Mouse (Mus musculus) embryonic facial prominence, embryonic 15.5 days (tissue): Measurements from ENCODE around the gene Tox2. TPM values are rescaled to one million over a fixed set of nuclear protein-coding genes. Genes with fewer than 3 reads are reported as not detected.

Experiments
- ATAC-seq: fragments of 200-750 bp; cut with Nextera tagmentation; 2 replicates; pipeline ENCODE4 v1.8.0; 2017; ENCODE audit warnings: low read depth, moderate TSS enrichment; ENCODE audit not compliant: insufficient number of reproducible peaks, low FRiP score, low TSS enrichment
- H3K27ac ChIP-seq: fragments of 300-500 bp; sonication (generic); replicated peaks from 2 replicates; pipeline ENCODE4 v1.5.1; 2015; ENCODE audit warnings: mild to moderate bottlenecking, inconsistent platforms
- H3K27me3 ChIP-seq: fragments of 300-500 bp; sonication (generic); 2 replicates; pipeline ENCODE4 v1.6.1; 2015; ENCODE audit warnings: inconsistent platforms
- H3K36me3 ChIP-seq: fragments of 300-500 bp; sonication (generic); 2 replicates; pipeline ENCODE4 v1.6.1; 2015; ENCODE audit warnings: mild to moderate bottlenecking, inconsistent platforms
- H3K4me1 ChIP-seq: fragments of 300-500 bp; sonication (generic); 2 replicates; pipeline ENCODE4 v1.6.1; 2015; ENCODE audit warnings: inconsistent platforms
- H3K4me2 ChIP-seq: fragments of 300-500 bp; sonication (generic); replicated peaks from 2 replicates; pipeline ENCODE4 v1.6.1; 2015; ENCODE audit warnings: mild to moderate bottlenecking, inconsistent platforms
- H3K4me3 ChIP-seq: fragments of 300-500 bp; sonication (generic); replicated peaks from 2 replicates; pipeline ENCODE4 v1.5.1; 2015; ENCODE audit warnings: mild to moderate bottlenecking, inconsistent platforms
- H3K9ac ChIP-seq: fragments of 300-500 bp; sonication (generic); 2 replicates; pipeline ENCODE4 v1.6.1; 2015; ENCODE audit warnings: inconsistent platforms
- H3K9me3 ChIP-seq: fragments of 300-500 bp; sonication (generic); replicated peaks from 2 replicates; pipeline ENCODE4 v1.6.1; 2016; ENCODE audit warnings: inconsistent platforms
- WGBS: fragments of 180-500 bp; shearing (Covaris S2); methylation state at CpG from one replicate; pipeline ENCODE4 v1.1.7; 2015; 5-methylcytosine and 5-hydroxymethylcytosine counted together
- polyA plus RNA-seq: library from polyadenylated mRNA; unstranded; fragments of >200 nt; fragmentation: Nextera tagmentation; extraction: Ambion mirVana; gene quantifications from 2 replicates; pipeline ENCODE4 v1.2.1, GENCODE M21; 2015

Tox2 gene
- polyA plus RNA-seq, 1 experiment from 2014 or later: 3.7 TPM

- Histone ChIP-seq H3K9me3 (no peaks in the 10 kb centered on the region), H3K4me3 (no peak overlapping the region), H3K27ac (no peak overlapping the region), H3K4me1 (peaks cover 14% of the 10 kb centered on the region), H3K9ac (no peak overlapping the region), H3K4me2 (no peak overlapping the region), H3K27me3 (no peaks in the 10 kb centered on the region), H3K36me3 (no peaks in the 10 kb centered on the region)
- 13% methylated on average over 3 of the region's 3 CpGs for WGBS
- no peak for ATAC-seq
These were observed 12.9 kb upstream of the Tox2 start for GRCm38 (mm10) chr2:163190004-163190441.

GRCm38 (mm10) chr2:163192485-163192884 is 10.4 kb upstream of the Tox2 start:
- no peak for ATAC-seq

GRCm38 (mm10) chr2:163194015-163194414 is 8.9 kb upstream of the Tox2 start:
- no peaks in the 10 kb centered on the region for H3K9me3 ChIP-seq
- 27% methylated on average over 2 of the region's 2 CpGs for WGBS

More at GRCm38 (mm10) chr2:163192485-163192884, 10.4 kb upstream of the Tox2 start:
- 65% methylated on average over 6 of the region's 6 CpGs for WGBS
- Histone ChIP-seq H3K9me3 (no peaks in the 10 kb centered on the region), H3K27ac (no peak overlapping the region), H3K27me3 (no peaks in the 10 kb centered on the region), H3K4me2 (no peak overlapping the region), H3K9ac (no peak overlapping the region), H3K36me3 (no peaks in the 10 kb centered on the region), H3K4me1 (peaks cover 21% of the 10 kb centered on the region), H3K4me3 (no peak overlapping the region)

GRCm38 (mm10) chr2:163194543-163194942 is 8.4 kb upstream of the Tox2 start:
- ATAC-seq: no peak
- no peaks in the 10 kb centered on the region for H3K27me3 ChIP-seq
- H3K4me3 ChIP-seq: no peak overlapping the region
- 53% methylated on average over 5 of the region's 5 CpGs for WGBS
- H3K9me3 ChIP-seq: no peaks in the 10 kb centered on the region
- H3K27ac ChIP-seq: no peak overlapping the region
- H3K4me2 ChIP-seq: no peak overlapping the region
- no peak overlapping the region for H3K9ac ChIP-seq
- no peaks in the 10 kb centered on the region for H3K36me3 ChIP-seq
- peaks cover 21% of the 10 kb centered on the region for H3K4me1 ChIP-seq

More at GRCm38 (mm10) chr2:163194015-163194414, 8.9 kb upstream of the Tox2 start:
- no peaks in the 10 kb centered on the region for H3K27me3 ChIP-seq
- no peak overlapping the region for H3K4me2 ChIP-seq
- no peak overlapping the region for H3K4me3 ChIP-seq
- ATAC-seq: peak; percentile 64
- peaks cover 21% of the 10 kb centered on the region for H3K4me1 ChIP-seq
- no peak overlapping the region for H3K9ac ChIP-seq
- no peak overlapping the region for H3K27ac ChIP-seq
- no peaks in the 10 kb centered on the region for H3K36me3 ChIP-seq

GRCm38 (mm10) chr2:163195106-163195833 is 7.7 kb upstream of the Tox2 start:
- H3K27ac ChIP-seq: no peak overlapping the region
- no peaks in the 10 kb centered on the region for H3K9me3 ChIP-seq
- peaks cover 21% of the 10 kb centered on the region for H3K4me1 ChIP-seq
- no peaks in the 10 kb centered on the region for H3K36me3 ChIP-seq
- WGBS: 39% methylated on average over 6 of the region's 6 CpGs
- H3K4me2 ChIP-seq: no peak overlapping the region
- H3K27me3 ChIP-seq: 0 out of 2 replicates have a peak, but pooled peaks cover 5% of the 10 kb centered on the region
- ATAC-seq: no peak
- no peak overlapping the region for H3K9ac ChIP-seq
- H3K4me3 ChIP-seq: no peak overlapping the region

GRCm38 (mm10) chr2:163195834-163196145 is 7.1 kb upstream of the Tox2 start:
- Histone ChIP-seq H3K9me3 (no peaks in the 10 kb centered on the region), H3K9ac (no peak overlapping the region), H3K4me3 (no peak overlapping the region), H3K4me2 (no peak overlapping the region), H3K27ac (no peak overlapping the region), H3K36me3 (no peaks in the 10 kb centered on the region), H3K27me3 (0 out of 2 replicates have a peak, but pooled peaks cover 5% of the 10 kb centered on the region), H3K4me1 (peaks cover 21% of the 10 kb centered on the region)
- ATAC-seq: no peak
- 29% methylated on average over 6 of the region's 6 CpGs for WGBS

GRCm38 (mm10) chr2:163201897-163202296 is 1.0 kb upstream of the Tox2 start:
- Histone ChIP-seq H3K9ac (no peak overlapping the region), H3K9me3 (no peaks in the 10 kb centered on the region), H3K4me1 (peaks cover 31% of the 10 kb centered on the region), H3K36me3 (no peaks in the 10 kb centered on the region), H3K27me3 (peaks cover 49% of the 10 kb centered on the region), H3K4me3 (no peak overlapping the region), H3K4me2 (peak overlapping the region; percentile 95; the same call in 1 of the 2 replicates), H3K27ac (no peak overlapping the region)
- ATAC-seq: no peak
- 59% methylated on average over 8 of the region's 8 CpGs for WGBS

GRCm38 (mm10) chr2:163202553-163202883 is 407 bp upstream of the Tox2 start:
- Histone ChIP-seq H3K27me3 (peaks cover 52% of the 10 kb centered on the region), H3K4me3 (peak overlapping the region; percentile 52), H3K4me1 (peaks cover 31% of the 10 kb centered on the region), H3K27ac (no peak overlapping the region), H3K4me2 (peak overlapping the region; percentile 95), H3K36me3 (no peaks in the 10 kb centered on the region), H3K9ac (no peak overlapping the region), H3K9me3 (0 out of 2 replicates have a peak, but pooled peaks cover 3% of the 10 kb centered on the region)
- 4% methylated on average over 4 of the region's 4 CpGs for WGBS
- no peak for ATAC-seq

GRCm38 (mm10) chr2:163203635-163204547 is 966 bp downstream of the Tox2 start:
- Histone ChIP-seq H3K4me2 (peak overlapping the region; percentile 95), H3K4me1 (peaks cover 31% of the 10 kb centered on the region), H3K9ac (peak overlapping the region; percentile 31; the same call in 1 of the 2 replicates), H3K36me3 (no peaks in the 10 kb centered on the region), H3K27ac (no peak overlapping the region), H3K9me3 (0 out of 2 replicates have a peak, but pooled peaks cover 3% of the 10 kb centered on the region), H3K27me3 (peaks cover 53% of the 10 kb centered on the region), H3K4me3 (peak overlapping the region; percentile 52)
- no peak for ATAC-seq
- WGBS: 2% methylated on average over 75 of the region's 75 CpGs

- Histone ChIP-seq H3K4me2 (peak overlapping the region; percentile 95), H3K27me3 (peaks cover 53% of the 10 kb centered on the region), H3K4me3 (peak overlapping the region; percentile 52), H3K27ac (no peak overlapping the region), H3K36me3 (no peaks in the 10 kb centered on the region), H3K9ac (peak overlapping the region; percentile 31; the same call in 1 of the 2 replicates), H3K4me1 (peaks cover 34% of the 10 kb centered on the region), H3K9me3 (0 out of 2 replicates have a peak, but pooled peaks cover 3% of the 10 kb centered on the region)
- no peak for ATAC-seq
- 2% methylated on average over 42 of the region's 45 CpGs for WGBS
These were observed 1.8 kb downstream of the Tox2 start for GRCm38 (mm10) chr2:163204548-163205261.

GRCm38 (mm10) chr2:163205262-163205647 is 2.3 kb downstream of the Tox2 start:
- ATAC-seq: no peak
- Histone ChIP-seq H3K4me2 (peak overlapping the region; percentile 95; the same call in 1 of the 2 replicates), H3K9ac (no peak overlapping the region), H3K27me3 (peaks cover 48% of the 10 kb centered on the region), H3K4me3 (peak overlapping the region; percentile 52; the same call in 1 of the 2 replicates), H3K9me3 (0 out of 2 replicates have a peak, but pooled peaks cover 3% of the 10 kb centered on the region), H3K27ac (no peak overlapping the region), H3K4me1 (peaks cover 34% of the 10 kb centered on the region), H3K36me3 (no peaks in the 10 kb centered on the region)
- 4% methylated on average over 6 of the region's 6 CpGs for WGBS
